Mouse (Mus musculus): ENCODE measurements around the gene Sf3b3. TPM values are rescaled to one million over a fixed set of nuclear protein-coding genes. Genes with fewer than 3 reads are reported as not detected.
"Not testable (repeated sequence)": the region's sequence is repeated elsewhere in the genome, so short reads cannot be mapped to it uniquely, and the experiment has no call there.

Gene Sf3b3
- polyA plus RNA-seq, 1 experiment from 2014 or later, result 88.1 TPM

- Histone ChIP-seq H3K9ac (ENCODE audit: low read length) (no peak overlapping the region), H3K4me3 (ENCODE audit: low read length) (no peak overlapping the region), H3K27ac (ENCODE audit: low read length) (no peak overlapping the region), H3K9me3 (replicated peaks; ENCODE audit: control insufficient read depth, low read length) (no peaks in the 10 kb centered on the region), H3K4me2 (ENCODE audit: low read depth, low read length) (no peak overlapping the region), H3K27me3 (ENCODE audit: control insufficient read depth, insufficient read depth, low read length) (no peaks in the 10 kb centered on the region), H3K36me3 (ENCODE audit: control insufficient read depth, insufficient read depth) (peaks cover 14% of the 10 kb centered on the region; the same call in 1 of the 2 replicates), H3K4me1 (ENCODE audit: control insufficient read depth, insufficient read depth, low read length) (no peaks in the 10 kb centered on the region)
- no peak for ATAC-seq (replicated peaks; ENCODE audit: extremely low read depth, insufficient read depth, low FRiP score)
- 88% methylated on average over 10 of the region's 10 CpGs for WGBS
Observed at GRCm38 (mm10) chr8:110887551-110887950, 41.0 kb upstream of the Sf3b3 start.

GRCm38 (mm10) chr8:110886634-110887033, 40.0 kb upstream of the Sf3b3 start:
- H3K36me3 ChIP-seq (ENCODE audit: control insufficient read depth, insufficient read depth), result peaks cover 22% of the 10 kb centered on the region

GRCm38 (mm10) chr8:110883824-110884223, 37.2 kb upstream of the Sf3b3 start:
- H3K36me3 ChIP-seq (ENCODE audit: control insufficient read depth, insufficient read depth), result peaks cover 41% of the 10 kb centered on the region
- 95% methylated on average over 18 of the region's 18 CpGs for WGBS
- no peak overlapping the region for H3K4me3 ChIP-seq (ENCODE audit: low read length)
- no peak overlapping the region for H3K27ac ChIP-seq (ENCODE audit: low read length)
- no peak overlapping the region for H3K9ac ChIP-seq (ENCODE audit: low read length)
- H3K4me1 ChIP-seq (ENCODE audit: control insufficient read depth, insufficient read depth, low read length), result no peaks in the 10 kb centered on the region
- ATAC-seq (replicated peaks; ENCODE audit: extremely low read depth, insufficient read depth, low FRiP score), result no peak
- H3K27me3 ChIP-seq (ENCODE audit: control insufficient read depth, insufficient read depth, low read length), result no peaks in the 10 kb centered on the region
- H3K9me3 ChIP-seq (replicated peaks; ENCODE audit: control insufficient read depth, low read length), result no peaks in the 10 kb centered on the region
- H3K4me2 ChIP-seq (ENCODE audit: low read depth, low read length), result no peak overlapping the region

More at GRCm38 (mm10) chr8:110886634-110887033, 40.0 kb upstream of the Sf3b3 start:
- Histone ChIP-seq H3K9me3 (replicated peaks; ENCODE audit: control insufficient read depth, low read length) (no peaks in the 10 kb centered on the region), H3K4me3 (ENCODE audit: low read length) (no peak overlapping the region), H3K27me3 (ENCODE audit: control insufficient read depth, insufficient read depth, low read length) (no peaks in the 10 kb centered on the region), H3K4me2 (ENCODE audit: low read depth, low read length) (no peak overlapping the region), H3K27ac (ENCODE audit: low read length) (no peak overlapping the region), H3K9ac (ENCODE audit: low read length) (no peak overlapping the region), H3K4me1 (ENCODE audit: control insufficient read depth, insufficient read depth, low read length) (no peaks in the 10 kb centered on the region)
- WGBS, result 80% methylated on average over 3 of the region's 3 CpGs
- ATAC-seq (replicated peaks; ENCODE audit: extremely low read depth, insufficient read depth, low FRiP score), result no peak

GRCm38 (mm10) chr8:110881741-110882310, 35.2 kb upstream of the Sf3b3 start:
- no peaks in the 10 kb centered on the region for H3K27me3 ChIP-seq (ENCODE audit: control insufficient read depth, insufficient read depth, low read length)
- no peak overlapping the region for H3K9ac ChIP-seq (ENCODE audit: low read length)
- H3K4me3 ChIP-seq (ENCODE audit: low read length), result no peak overlapping the region
- ATAC-seq (replicated peaks; ENCODE audit: extremely low read depth, insufficient read depth, low FRiP score), result no peak
- no peak overlapping the region for H3K4me2 ChIP-seq (ENCODE audit: low read depth, low read length)
- peaks cover 44% of the 10 kb centered on the region for H3K36me3 ChIP-seq (ENCODE audit: control insufficient read depth, insufficient read depth)
- H3K27ac ChIP-seq (ENCODE audit: low read length), result no peak overlapping the region
- WGBS, result 92% methylated on average over 10 of the region's 10 CpGs
- H3K9me3 ChIP-seq (replicated peaks; ENCODE audit: control insufficient read depth, low read length), result no peaks in the 10 kb centered on the region
- H3K4me1 ChIP-seq (ENCODE audit: control insufficient read depth, insufficient read depth, low read length), result no peaks in the 10 kb centered on the region

- H3K27me3 ChIP-seq (ENCODE audit: control insufficient read depth, insufficient read depth, low read length), result no peaks in the 10 kb centered on the region
- 81% methylated on average over 4 of the region's 4 CpGs for WGBS
- no peak overlapping the region for H3K4me3 ChIP-seq (ENCODE audit: low read length)
- H3K27ac ChIP-seq (ENCODE audit: low read length), result no peak overlapping the region
- no peaks in the 10 kb centered on the region for H3K4me1 ChIP-seq (ENCODE audit: control insufficient read depth, insufficient read depth, low read length)
- no peak for ATAC-seq (replicated peaks; ENCODE audit: extremely low read depth, insufficient read depth, low FRiP score)
- peaks cover 57% of the 10 kb centered on the region for H3K36me3 ChIP-seq (ENCODE audit: control insufficient read depth, insufficient read depth)
- no peaks in the 10 kb centered on the region for H3K9me3 ChIP-seq (replicated peaks; ENCODE audit: control insufficient read depth, low read length)
- no peak overlapping the region for H3K9ac ChIP-seq (ENCODE audit: low read length)
- H3K4me2 ChIP-seq (ENCODE audit: low read depth, low read length), result no peak overlapping the region
Observed at GRCm38 (mm10) chr8:110877862-110878261, 31.3 kb upstream of the Sf3b3 start.

GRCm38 (mm10) chr8:110870501-110870900, 23.9 kb upstream of the Sf3b3 start:
- ATAC-seq (replicated peaks; ENCODE audit: extremely low read depth, insufficient read depth, low FRiP score), result no peak
- Histone ChIP-seq H3K9me3 (replicated peaks; ENCODE audit: control insufficient read depth, low read length) (no peaks in the 10 kb centered on the region), H3K4me3 (ENCODE audit: low read length) (no peak overlapping the region), H3K4me2 (ENCODE audit: low read depth, low read length) (no peak overlapping the region), H3K36me3 (ENCODE audit: control insufficient read depth, insufficient read depth) (peaks cover 70% of the 10 kb centered on the region), H3K27ac (ENCODE audit: low read length) (no peak overlapping the region), H3K4me1 (ENCODE audit: control insufficient read depth, insufficient read depth, low read length) (no peaks in the 10 kb centered on the region), H3K9ac (ENCODE audit: low read length) (no peak overlapping the region), H3K27me3 (ENCODE audit: control insufficient read depth, insufficient read depth, low read length) (no peaks in the 10 kb centered on the region)
- WGBS, result 90% methylated on average over 2 of the region's 2 CpGs

- not testable (repeated sequence) for H3K27me3 ChIP-seq (ENCODE audit: control insufficient read depth, insufficient read depth, low read length); H3K9ac ChIP-seq (ENCODE audit: low read length); H3K9me3 ChIP-seq (replicated peaks; ENCODE audit: control insufficient read depth, low read length); H3K4me2 ChIP-seq (ENCODE audit: low read depth, low read length); H3K4me1 ChIP-seq (ENCODE audit: control insufficient read depth, insufficient read depth, low read length); ATAC-seq (replicated peaks; ENCODE audit: extremely low read depth, insufficient read depth, low FRiP score); H3K4me3 ChIP-seq (ENCODE audit: low read length); H3K27ac ChIP-seq (ENCODE audit: low read length)
- peaks cover 74% of the 10 kb centered on the region for H3K36me3 ChIP-seq (ENCODE audit: control insufficient read depth, insufficient read depth)
- 96% methylated on average over 7 of the region's 7 CpGs for WGBS
Observed at GRCm38 (mm10) chr8:110861347-110862025, 14.9 kb upstream of the Sf3b3 start.

- no peak overlapping the region for H3K27ac ChIP-seq (ENCODE audit: low read length)
Observed at GRCm38 (mm10) chr8:110859651-110860501, 13.3 kb upstream of the Sf3b3 start.

More at GRCm38 (mm10) chr8:110859651-110860501, 13.3 kb upstream of the Sf3b3 start:
- H3K4me3 ChIP-seq (ENCODE audit: low read length), result no peak overlapping the region
- 74% methylated on average over 7 of the region's 7 CpGs for WGBS
- peaks cover 68% of the 10 kb centered on the region for H3K36me3 ChIP-seq (ENCODE audit: control insufficient read depth, insufficient read depth)
- no peaks in the 10 kb centered on the region for H3K27me3 ChIP-seq (ENCODE audit: control insufficient read depth, insufficient read depth, low read length)
- no peaks in the 10 kb centered on the region for H3K9me3 ChIP-seq (replicated peaks; ENCODE audit: control insufficient read depth, low read length)
- H3K4me1 ChIP-seq (ENCODE audit: control insufficient read depth, insufficient read depth, low read length), result no peaks in the 10 kb centered on the region
- ATAC-seq (replicated peaks; ENCODE audit: extremely low read depth, insufficient read depth, low FRiP score), result no peak
- no peak overlapping the region for H3K9ac ChIP-seq (ENCODE audit: low read length)
- H3K4me2 ChIP-seq (ENCODE audit: low read depth, low read length), result no peak overlapping the region

All from heart, embryonic 16.5 days (tissue).